Mouse (Mus musculus) stomach, postnatal 0 days (tissue): ENCODE measurements around the gene Cox8a.

Source experiments
- CTCF ChIP-seq: IDR thresholded peaks from 2 replicates; pipeline ENCODE4 v1.5.1; 2016; ENCODE audit warnings: antibody characterized with exemption, low read depth, mild to moderate bottlenecking, moderate library complexity
- EP300 ChIP-seq: optimal IDR thresholded peaks from 2 replicates; pipeline ENCODE3; 2016; ENCODE audit warnings: antibody characterized with exemption

GRCm38 (mm10) chr19:7190986-7191385 is 26.4 kb downstream of the Cox8a start:
- TF ChIP-seq CTCF: no peak
- no peak for TF ChIP-seq EP300
